Mouse (Mus musculus) limb, embryonic 14.5 days (tissue): ENCODE measurements around the gene Hnrnpu. TPM values are rescaled to one million over a fixed set of nuclear protein-coding genes. Genes with fewer than 3 reads are reported as not detected.

Source experiments
- ATAC-seq: fragments of 200-750 bp; cut with Nextera tagmentation; 2 replicates; pipeline ENCODE4 v1.8.0; 2017; ENCODE audit warnings: low read depth, moderate number of reproducible peaks, moderate TSS enrichment; ENCODE audit not compliant: low FRiP score
- DNase-seq: peaks from one replicate; pipeline ENCODE4 v3.0.0-alpha.2; 2015; ENCODE audit warnings: low spot score
- H3K27ac ChIP-seq: fragments of 300-500 bp; sonication (generic); replicated peaks from 2 replicates; pipeline ENCODE4 v1.5.1; 2014; ENCODE audit warnings: low read depth, mild to moderate bottlenecking, low read length, moderate library complexity, mixed read lengths
- H3K27me3 ChIP-seq: fragments of 300-500 bp; sonication (generic); 2 replicates; pipeline ENCODE4 v1.6.1; 2014; ENCODE audit warnings: low read length, mixed read lengths; ENCODE audit not compliant: control insufficient read depth, insufficient read depth
- H3K36me3 ChIP-seq: fragments of 300-500 bp; sonication (generic); 2 replicates; pipeline ENCODE4 v1.6.1; 2014; ENCODE audit warnings: mild to moderate bottlenecking, low read length, moderate library complexity, mixed read lengths; ENCODE audit not compliant: control insufficient read depth, insufficient read depth
- H3K4me1 ChIP-seq: fragments of 300-500 bp; sonication (generic); 2 replicates; pipeline ENCODE4 v1.6.1; 2014; ENCODE audit warnings: antibody characterized with exemption, low read length, mixed read lengths; ENCODE audit not compliant: control insufficient read depth, insufficient read depth
- H3K4me2 ChIP-seq: fragments of 300-500 bp; sonication (generic); replicated peaks from 2 replicates; pipeline ENCODE4 v1.6.1; 2014; ENCODE audit warnings: low read depth, mild to moderate bottlenecking, low read length, moderate library complexity; ENCODE audit not compliant: severe bottlenecking
- H3K4me3 ChIP-seq: fragments of 300-500 bp; sonication (generic); replicated peaks from 2 replicates; pipeline ENCODE4 v1.5.1; 2014; ENCODE audit warnings: low read length
- H3K9ac ChIP-seq: fragments of 300-500 bp; sonication (generic); 2 replicates; pipeline ENCODE4 v1.6.1; 2014; ENCODE audit warnings: mild to moderate bottlenecking, low read depth, low read length, moderate library complexity; ENCODE audit not compliant: severe bottlenecking
- H3K9me3 ChIP-seq: fragments of 300-500 bp; sonication (generic); 2 replicates; pipeline ENCODE4 v1.6.1; 2016; ENCODE audit warnings: low read length; ENCODE audit not compliant: control insufficient read depth
- POLR2A ChIP-seq: fragments of 200-500 bp; IDR thresholded peaks from 2 replicates; pipeline ENCODE4 v1.8.0; 2012; ENCODE audit warnings: inconsistent platforms, mild to moderate bottlenecking, moderate library complexity, borderline replicate concordance; ENCODE audit not compliant: insufficient read depth, insufficient read length; ENCODE audit errors: extremely low read depth
- WGBS: fragments of 180-500 bp; shearing (Covaris S2); extraction: QIAGEN DNeasy Blood & Tissue Kit; methylation state at CpG from one replicate; pipeline ENCODE4 v1.1.7; 2014; 5-methylcytosine and 5-hydroxymethylcytosine counted together
- polyA plus RNA-seq, 2 experiments: library from polyadenylated mRNA; depleted of rRNA in 1 of 2; stranded (reverse) in 1 of 2; unstranded in 1 of 2; fragments of >200 nt; fragmentation: Nextera tagmentation in 1 of 2; extraction: Ambion mirVana in 1 of 2; gene quantifications; 2 replicates each; pipeline versions ENCODE4 v1.2.1 to v1.2.3; 2012 to 2014

Hnrnpu gene
- 246 and 379 TPM in 2 replicates for polyA plus RNA-seq (2012; rRNA removed)
- 393 and 475 TPM in 2 replicates for polyA plus RNA-seq (2014; fragmentation: Nextera tagmentation; extraction: Ambion mirVana)

DNA sequence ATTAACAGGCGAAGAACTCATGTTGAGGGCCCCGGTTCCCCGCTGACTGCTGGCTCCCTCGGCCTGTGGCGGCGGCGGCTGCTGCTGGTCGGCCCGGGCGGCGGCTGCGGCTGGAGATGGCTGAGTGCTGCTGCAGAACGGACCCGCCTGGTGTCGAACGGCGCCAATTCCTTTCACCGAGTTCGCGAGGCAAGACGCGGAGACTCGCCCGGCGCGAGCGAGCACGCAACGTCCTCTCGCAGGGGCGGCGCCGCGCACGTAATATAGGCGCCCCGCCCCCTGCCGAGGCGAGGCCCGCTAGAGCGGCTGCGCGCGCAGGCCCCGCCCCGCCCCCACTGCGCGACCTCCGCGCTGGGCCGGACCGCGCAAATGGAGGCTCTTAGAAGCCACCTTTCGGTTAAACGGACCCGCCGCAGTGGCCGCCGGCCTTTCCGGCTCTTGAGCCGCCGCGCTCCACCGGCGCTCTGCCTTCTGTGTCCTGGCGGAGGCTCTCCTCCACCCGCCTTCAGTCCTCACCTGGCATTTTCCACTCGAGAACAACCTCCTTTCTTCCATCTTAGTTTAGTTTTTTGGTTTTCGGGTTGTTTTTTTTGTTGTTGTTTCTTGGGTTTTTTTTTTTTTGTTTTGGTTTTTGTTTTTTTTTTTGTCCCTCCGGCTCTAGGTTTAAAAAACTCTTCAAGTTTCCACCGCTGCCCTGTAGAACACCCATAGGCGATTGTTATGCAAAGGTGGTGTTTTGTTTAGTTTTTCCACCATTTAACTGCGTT, at the start of gene Hnrnpu:
Gene Hnrnpu, minus strand, starts transcription at position 247 of the 767 bp plus-strand sequence.
- Histone ChIP-seq H3K9me3 (no peaks in the 10 kb centered on the region), H3K27me3 (no peaks in the 10 kb centered on the region), H3K4me1 (peaks cover 9% of the 10 kb centered on the region), H3K36me3 (peaks cover 25% of the 10 kb centered on the region), H3K9ac (peak within 1 kb of the TSS; percentile 100), H3K27ac (peak within 1 kb of the TSS; percentile 99), H3K4me2 (peak within 1 kb of the TSS; percentile 72), H3K4me3 (peak within 1 kb of the TSS; percentile 100)
- ATAC-seq: peak; percentile 83
- WGBS: under 1% methylated on average over 57 of the region's 73 CpGs
- DNase-seq: peak; percentile 94
- peak; percentile 83; the same call in 1 of the 2 replicates for TF ChIP-seq POLR2A

DNA sequence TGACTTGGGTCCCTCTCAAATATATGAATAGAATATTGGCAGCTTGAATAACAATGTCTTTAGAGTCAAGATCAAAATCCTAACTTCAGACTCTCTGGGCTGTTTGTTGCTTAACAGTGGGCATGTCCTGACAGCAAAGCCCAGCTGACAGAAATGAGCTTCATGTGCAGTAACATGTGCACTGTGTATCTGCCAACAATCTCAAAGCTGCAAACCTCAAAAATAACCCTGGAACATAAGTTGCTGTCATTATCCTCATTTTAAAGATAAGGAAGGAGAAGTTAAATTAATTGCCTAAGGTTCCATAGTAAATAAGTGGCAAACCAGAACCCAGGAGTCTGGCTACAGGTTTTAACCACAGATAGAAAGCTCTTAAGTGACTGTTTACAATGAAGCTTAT, 44.6 kb upstream of the Hnrnpu start:
- no peak for DNase-seq
- ATAC-seq: no peak
- TF ChIP-seq POLR2A: no peak

DNA sequence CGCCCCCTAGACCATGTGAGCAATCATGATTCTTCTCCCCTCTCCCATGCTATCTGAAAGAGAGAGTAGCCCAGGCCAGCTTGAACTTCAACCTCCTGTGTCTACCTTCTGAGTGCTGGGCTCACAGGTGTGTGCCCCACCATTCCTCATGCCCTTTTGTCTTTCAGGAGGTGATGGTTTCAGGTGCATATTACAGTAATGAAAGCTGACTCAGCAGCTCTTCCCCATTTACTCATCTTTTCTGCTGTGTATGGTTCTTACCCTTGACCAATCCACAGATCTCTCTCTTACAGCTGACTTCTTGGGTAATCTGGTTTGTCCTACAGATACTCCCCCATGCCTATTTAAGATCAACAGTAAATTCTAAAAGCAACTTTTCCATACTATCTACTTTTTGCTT, 41.6 kb upstream of the Hnrnpu start:
- no peaks in the 10 kb centered on the region for H3K36me3 ChIP-seq
- ATAC-seq (no peak), DNase-seq (no peak)
- H3K9ac ChIP-seq: no peak overlapping the region
- WGBS: 92% methylated on average over 1 of the region's 1 CpGs
- H3K9me3 ChIP-seq: no peaks in the 10 kb centered on the region
- H3K4me3 ChIP-seq: no peak overlapping the region
- H3K27me3 ChIP-seq: no peaks in the 10 kb centered on the region
- no peak overlapping the region for H3K4me2 ChIP-seq
- H3K27ac ChIP-seq: no peak overlapping the region
- no peak for TF ChIP-seq POLR2A
- no peaks in the 10 kb centered on the region for H3K4me1 ChIP-seq

More for the DNA sequence above, 44.6 kb upstream of the Hnrnpu start:
- Histone ChIP-seq H3K9me3 (no peaks in the 10 kb centered on the region), H3K4me2 (no peak overlapping the region), H3K27me3 (no peaks in the 10 kb centered on the region), H3K36me3 (no peaks in the 10 kb centered on the region), H3K9ac (no peak overlapping the region), H3K4me3 (no peak overlapping the region), H3K27ac (no peak overlapping the region), H3K4me1 (no peaks in the 10 kb centered on the region)

DNA sequence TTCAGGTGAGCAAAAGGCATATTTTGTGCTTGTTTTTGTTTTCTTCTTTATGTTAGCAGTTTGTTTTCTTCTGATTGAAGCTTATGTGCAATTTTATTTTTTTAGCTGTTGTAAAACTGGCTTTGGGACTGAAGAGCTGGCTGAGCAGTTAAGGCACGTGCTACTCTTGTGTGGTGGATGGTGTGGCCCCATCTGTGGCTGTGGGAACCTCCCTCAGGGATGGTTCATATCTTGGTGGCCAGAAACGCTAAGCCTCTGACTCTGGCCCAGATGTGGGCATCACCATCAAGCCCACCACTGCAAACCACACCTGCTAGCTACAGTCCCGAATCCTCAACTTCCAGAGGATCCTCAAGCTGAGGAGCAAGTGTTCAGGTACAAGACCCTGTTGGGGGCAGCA, 40.5 kb upstream of the Hnrnpu start:
- no peak overlapping the region for H3K4me2 ChIP-seq
- H3K27ac ChIP-seq: no peak overlapping the region
- H3K9ac ChIP-seq: no peak overlapping the region
- 76% methylated on average over 3 of the region's 3 CpGs for WGBS
- H3K4me1 ChIP-seq: no peaks in the 10 kb centered on the region
- ATAC-seq (no peak), DNase-seq (no peak)
- H3K36me3 ChIP-seq: no peaks in the 10 kb centered on the region
- H3K27me3 ChIP-seq: no peaks in the 10 kb centered on the region
- H3K4me3 ChIP-seq: no peak overlapping the region
- TF ChIP-seq POLR2A: no peak
- H3K9me3 ChIP-seq: no peaks in the 10 kb centered on the region

DNA sequence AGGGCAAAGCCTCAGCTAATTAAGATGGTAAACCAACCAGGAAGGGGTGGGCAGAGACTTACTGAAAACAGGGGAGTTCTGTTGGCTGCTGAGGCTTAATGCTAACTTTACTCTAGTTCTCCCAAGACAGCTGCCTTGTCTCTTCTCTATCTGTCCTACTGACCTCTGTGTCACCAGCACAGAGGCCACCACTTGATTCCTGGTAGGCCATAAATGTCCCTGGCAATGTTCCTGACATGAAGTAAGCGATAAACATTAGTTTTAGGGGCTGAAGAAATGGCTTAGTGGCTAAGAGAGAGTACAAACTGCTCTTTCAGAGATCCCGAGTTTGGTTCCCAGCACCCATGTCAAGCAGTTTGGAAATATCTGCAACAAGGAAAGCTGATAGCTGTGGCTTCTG, 39.3 kb upstream of the Hnrnpu start:
- Histone ChIP-seq H3K36me3 (no peaks in the 10 kb centered on the region), H3K4me3 (no peak overlapping the region), H3K27me3 (no peaks in the 10 kb centered on the region), H3K4me1 (no peaks in the 10 kb centered on the region), H3K4me2 (no peak overlapping the region), H3K9ac (no peak overlapping the region), H3K9me3 (no peaks in the 10 kb centered on the region), H3K27ac (no peak overlapping the region)
- no peak for DNase-seq
- ATAC-seq: no peak
- WGBS: 60% methylated on average over 2 of the region's 2 CpGs
- TF ChIP-seq POLR2A: no peak
